Mouse (Mus musculus): ENCODE results near the gene Olfr1057. TPM values are rescaled to one million over a fixed set of nuclear protein-coding genes. Genes with fewer than 3 reads are reported as not detected.

Olfr1057 gene
- polyA plus RNA-seq (2017; shearing (Covaris generic)), result not detected

DNA sequence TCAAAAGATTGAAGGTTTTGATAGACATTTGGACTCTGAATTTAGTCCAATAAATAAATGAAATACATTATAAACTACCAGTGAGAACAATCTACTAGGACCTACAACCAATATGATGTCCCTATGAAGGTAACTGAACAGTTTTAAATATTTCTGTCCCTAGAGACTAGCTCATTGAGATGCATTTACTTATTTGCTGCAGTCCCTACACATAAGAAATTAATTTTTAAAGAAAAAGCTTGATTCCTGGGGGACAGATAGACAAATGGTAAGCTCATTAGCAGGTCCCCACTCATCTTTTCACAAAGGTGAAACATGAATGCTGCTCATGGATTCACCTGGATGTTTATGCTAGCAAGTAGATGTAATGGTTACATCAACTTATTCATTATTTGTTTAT is at the start of gene Olfr1057:
Gene Olfr1057 (minus strand): TSS at position 101 of the 400 bp plus-strand sequence.

DNA sequence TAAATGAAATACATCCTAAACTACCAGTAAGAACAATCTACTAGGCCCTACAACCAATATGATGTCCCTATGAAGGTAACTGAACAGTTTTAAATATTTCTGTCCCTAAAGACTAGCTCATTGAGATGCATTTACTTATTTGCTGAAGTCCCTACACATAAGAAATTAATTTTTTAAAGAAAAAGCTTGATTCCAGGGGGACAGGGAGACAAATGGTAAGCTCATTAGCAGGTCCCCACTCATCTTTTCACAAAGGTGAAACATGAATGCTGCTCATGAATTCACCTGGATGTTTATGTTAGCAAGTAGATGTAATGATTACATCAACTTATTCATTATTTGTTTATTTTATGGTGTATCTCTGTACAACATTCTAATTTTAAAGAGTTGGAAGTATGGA is 48.5 kb upstream of the Olfr1057 start, which contains the start of gene Olfr1062:
Gene Olfr1062 (minus strand): TSS at position 101 of the 400 bp plus-strand sequence.

GRCm38 (mm10) chr2:86413950-86414349 is 35.8 kb upstream of the Olfr1057 start, which contains the start of gene Olfr1061:
Gene Olfr1061, minus strand, starts transcription at chr2:86414050.

GRCm38 (mm10) chr2:86388461-86388860 is 10.3 kb upstream of the Olfr1057 start, which contains the start of gene Olfr1058:
Gene Olfr1058, minus strand, starts transcription at chr2:86388561.

DNA sequence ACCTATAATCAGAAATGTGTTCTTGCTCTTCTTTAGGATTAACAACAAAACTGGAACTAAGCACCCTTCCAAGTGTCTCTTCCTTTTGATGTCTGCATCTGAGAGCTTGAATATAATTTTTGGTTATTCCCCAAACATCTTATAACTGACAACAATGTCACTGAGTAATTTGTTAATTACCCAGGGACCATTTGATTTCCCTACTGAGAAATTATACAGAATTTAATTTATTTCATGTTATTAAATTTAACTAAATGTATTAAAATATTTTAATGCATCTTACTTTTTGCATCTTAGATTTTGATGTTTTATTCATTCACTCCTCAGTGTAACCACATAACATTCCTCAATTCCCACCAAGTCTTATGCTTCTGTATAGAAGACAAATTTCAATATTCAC is 15.8 kb downstream of the Olfr1057 start, which contains the start of gene Olfr1056:
Gene Olfr1056 (minus strand): TSS at position 101 of the 400 bp plus-strand sequence.

DNA sequence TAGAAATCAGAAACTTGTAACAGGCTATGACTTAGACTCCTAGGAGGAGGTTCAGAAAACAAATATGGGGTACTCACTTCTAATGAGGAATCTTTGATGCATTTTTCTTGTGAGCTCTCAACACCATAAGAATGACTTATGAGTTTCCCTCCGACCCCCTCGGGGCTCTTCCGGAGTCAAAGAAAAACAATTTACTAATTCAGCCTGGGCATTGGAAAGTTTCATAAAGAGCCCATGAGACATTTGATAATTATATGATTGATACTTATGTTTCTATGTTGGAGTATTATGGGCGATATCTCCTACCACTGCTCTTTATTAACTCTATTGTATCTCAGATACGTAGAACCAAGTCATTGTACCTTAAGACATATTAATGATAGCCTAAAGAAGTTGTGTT is 28.0 kb downstream of the Olfr1057 start, which contains the start of gene Olfr1055:
Gene Olfr1055 (minus strand): TSS at position 101 of the 400 bp plus-strand sequence.

GRCm38 (mm10) chr2:86335333-86335732 is 42.9 kb downstream of the Olfr1057 start, which contains the start of gene Olfr1054:
Gene Olfr1054, minus strand, starts transcription at chr2:86335433.

Other genes with a start within 250 kb of the Olfr1057 start
- not detected for gene Olfr1039, start 242.5 kb downstream of the Olfr1057 start, polyA plus RNA-seq (2017; shearing (Covaris generic))
- gene Olfr1040, start 231.7 kb downstream of the Olfr1057 start, polyA plus RNA-seq (2017; shearing (Covaris generic)), result not detected
- under 1 TPM; 0.12 to 0.98 TPM for gene Olfr1042, start 216.6 kb downstream of the Olfr1057 start, polyA plus RNA-seq (2017; shearing (Covaris generic))
- gene Olfr1043, start 210.9 kb downstream of the Olfr1057 start, polyA plus RNA-seq (2017; shearing (Covaris generic)), result 1 to 10 TPM in 1 of 2 experiments, under 1 TPM in 1; 0.12 to 3.0 TPM
- under 1 TPM in 1 of 2 experiments, not detected in 1; 0.99 TPM for gene Olfr1044, start 200.6 kb downstream of the Olfr1057 start, polyA plus RNA-seq (2017; shearing (Covaris generic))
- under 1 TPM; 0.07 to 0.10 TPM for gene Olfr52, start 192.7 kb downstream of the Olfr1057 start, polyA plus RNA-seq (2017; shearing (Covaris generic))
- gene Olfr1045, start 175.4 kb downstream of the Olfr1057 start, polyA plus RNA-seq (2017; shearing (Covaris generic)), result not detected
- not detected for gene Olfr1046, start 159.1 kb downstream of the Olfr1057 start, polyA plus RNA-seq (2017; shearing (Covaris generic))
- not detected for gene Olfr1047, start 147.0 kb downstream of the Olfr1057 start, polyA plus RNA-seq (2017; shearing (Covaris generic))
- not detected for gene Olfr1048, start 138.1 kb downstream of the Olfr1057 start, polyA plus RNA-seq (2017; shearing (Covaris generic))
- under 1 TPM in 1 of 2 experiments, not detected in 1; 0.64 TPM for gene Olfr1049, start 120.1 kb downstream of the Olfr1057 start, polyA plus RNA-seq (2017; shearing (Covaris generic))
- gene Olfr1051, start 99.3 kb downstream of the Olfr1057 start, polyA plus RNA-seq (2017; shearing (Covaris generic)), result not detected
- under 1 TPM in 1 of 2 experiments, not detected in 1; 0.20 TPM for gene Olfr1052, start 85.9 kb downstream of the Olfr1057 start, polyA plus RNA-seq (2017; shearing (Covaris generic))
- not detected for gene Olfr1053, start 63.1 kb downstream of the Olfr1057 start, polyA plus RNA-seq (2017; shearing (Covaris generic))
- gene Olfr1054, start 43.0 kb downstream of the Olfr1057 start, polyA plus RNA-seq (2017; shearing (Covaris generic)), result not detected
- gene Olfr1055, start 28.1 kb downstream of the Olfr1057 start, polyA plus RNA-seq (2017; shearing (Covaris generic)), result not detected
- gene Olfr1056, start 15.9 kb downstream of the Olfr1057 start, polyA plus RNA-seq (2017; shearing (Covaris generic)), result not detected
- not detected for gene Olfr1058, start 10.2 kb upstream of the Olfr1057 start, polyA plus RNA-seq (2017; shearing (Covaris generic))
- not detected for gene Olfr1061, start 35.7 kb upstream of the Olfr1057 start, polyA plus RNA-seq (2017; shearing (Covaris generic))
- under 1 TPM; 0.10 to 0.16 TPM for gene Olfr1062, start 48.4 kb upstream of the Olfr1057 start, polyA plus RNA-seq (2017; shearing (Covaris generic))
- not detected for gene Olfr1065, start 72.2 kb upstream of the Olfr1057 start, polyA plus RNA-seq (2017; shearing (Covaris generic))
- not detected for gene Olfr1066, start 77.9 kb upstream of the Olfr1057 start, polyA plus RNA-seq (2017; shearing (Covaris generic))
- not detected for gene Olfr228, start 109.0 kb upstream of the Olfr1057 start, polyA plus RNA-seq (2017; shearing (Covaris generic))
- gene Olfr1076, start 130.1 kb upstream of the Olfr1057 start, polyA plus RNA-seq (2017; shearing (Covaris generic)), result not detected
- not detected for gene Olfr1079, start 164.1 kb upstream of the Olfr1057 start, polyA plus RNA-seq (2017; shearing (Covaris generic))
- not detected for gene Olfr1080, start 179.8 kb upstream of the Olfr1057 start, polyA plus RNA-seq (2017; shearing (Covaris generic))
- 1 to 10 TPM in 1 of 2 experiments, not detected in 1; 2.6 TPM for gene Olfr1082, start 220.6 kb upstream of the Olfr1057 start, polyA plus RNA-seq (2017; shearing (Covaris generic))